In genomic region chr16:32607562-32608343, GRCm38 (mm10) we compare ENCODE assay signal across 8 mouse cellular contexts. TPM values are rescaled to one million over a fixed set of nuclear protein-coding genes. Genes with fewer than 3 reads are reported as not detected.
DNase-seq lines count a peak whose midpoint lies in the region; ATAC-seq and TF ChIP-seq lines count a peak whose summit lies in the region.

No protein-coding gene starts in this region.

- H3K4me1 ChIP-seq in heart, embryonic 13.5 days: peaks cover 32% of the 10 kb centered on the region
- peaks cover 11 to 20% of the 10 kb centered on the region in 2 experiments for H3K4me1 ChIP-seq in MEL (ENCODE audit: control insufficient read depth in 1 of 2, insufficient read depth in 2 of 2, low read length in 2 of 2)
- H3K4me1 ChIP-seq in hindbrain, embryonic 14.5 days (replicated peaks; ENCODE audit: control insufficient read depth, insufficient read depth, low read length): peaks cover 20% of the 10 kb centered on the region
- peaks cover 30% of the 10 kb centered on the region for H3K4me1 ChIP-seq in midbrain, embryonic 10.5 days

- no peak for TF ChIP-seq CTCF in MEL (IDR thresholded peaks at IDR 0.05 in 2 of 3, conservative IDR thresholded peaks at IDR 0.05 in 1 of 3; ENCODE audit: control insufficient read depth in 1 of 3, insufficient read depth in 1 of 3, low read depth in 2 of 3, low read length in 3 of 3, poor library complexity in 1 of 3, severe bottlenecking in 1 of 3)

- H3K4me3 ChIP-seq in heart, embryonic 13.5 days: peak overlapping the region; percentile 92
- H3K4me3 ChIP-seq in MEL (ENCODE audit: control insufficient read depth in 1 of 2, insufficient read depth in 1 of 2, low read depth in 2 of 2, low read length in 2 of 2): peak overlapping the region; percentile 1 to 28; a peak in 3 of 4 replicates
- H3K4me3 ChIP-seq in hindbrain, embryonic 14.5 days (replicated peaks; ENCODE audit: low read length): peak overlapping the region; percentile 92; the same call in 1 of the 2 replicates
- peak overlapping the region; percentile 80 for H3K4me3 ChIP-seq in midbrain, embryonic 10.5 days

- peak overlapping the region; percentile 87 for H3K4me2 ChIP-seq in heart, embryonic 13.5 days
- peak overlapping the region; percentile 73 for H3K4me2 ChIP-seq in hindbrain, embryonic 14.5 days (replicated peaks)

- H3K36me3 ChIP-seq in heart, embryonic 13.5 days: no peaks in the 10 kb centered on the region
- H3K36me3 ChIP-seq in MEL (ENCODE audit: control insufficient read depth in 1 of 2, insufficient read depth in 2 of 2, low read length in 2 of 2): peaks cover 4 to 20% of the 10 kb centered on the region in 2 experiments; a peak in 3 of 4 replicates
- H3K36me3 ChIP-seq in hindbrain, embryonic 14.5 days (replicated peaks; ENCODE audit: control insufficient read depth, insufficient read depth): no peaks in the 10 kb centered on the region
- H3K36me3 ChIP-seq in midbrain, embryonic 10.5 days: peaks cover under 1% of the 10 kb centered on the region; the same call in 1 of the 2 replicates

- H3K27me3 ChIP-seq in heart, embryonic 13.5 days (replicated peaks): no peaks in the 10 kb centered on the region
- H3K27me3 ChIP-seq in MEL (ENCODE audit: control insufficient read depth in 1 of 2, insufficient read depth in 2 of 2, low read length in 2 of 2): no peaks in the 10 kb centered on the region; a peak in 2 of 4 replicates
- H3K27me3 ChIP-seq in hindbrain, embryonic 14.5 days (ENCODE audit: control insufficient read depth, insufficient read depth, low read length): no peaks in the 10 kb centered on the region
- peaks cover 23% of the 10 kb centered on the region for H3K27me3 ChIP-seq in midbrain, embryonic 10.5 days (ENCODE audit: low read depth, poor library complexity, severe bottlenecking)

- TF ChIP-seq POLR2A in MEL (IDR thresholded peaks at IDR 0.05; ENCODE audit: control insufficient read depth in 1 of 2, insufficient read depth in 1 of 2, low read depth in 1 of 2, low read length in 2 of 2, poor library complexity in 1 of 2): no peak

- intact Hi-C loops in heart, postnatal 36 days (cut with DNase I): loop anchor here (2.0 to 5.0 kb wide), 2 partner anchors 80 to 99 kb away; no protein-coding TSS in a partner anchor
- intact Hi-C loops in left cerebral cortex, postnatal 4 days (cut with DNase I): no loop called here

- ATAC-seq in heart, embryonic 13.5 days (ENCODE audit: extremely low read depth, insufficient number of reproducible peaks, low FRiP score, low TSS enrichment): no peak
- ATAC-seq in hindbrain, embryonic 14.5 days (ENCODE audit: low FRiP score): no peak
- ATAC-seq in inflammation-experienced regulatory T-cells, adult 6 months: no peak

- DNase-seq in heart, postnatal 36 days: no peak
- peak; percentile 65 for DNase-seq in MEL (ENCODE audit: low read depth, low spot score)
- no peak for DNase-seq in hindbrain, embryonic 14.5 days (ENCODE audit: low spot score)
- DNase-seq in midbrain, embryonic 10.5 days (ENCODE audit: low spot score): no peak
- no peak for DNase-seq in adrenal gland, adult 18-20 months (ENCODE audit: low spot score in 2 of 2)
- no peak for DNase-seq in left cerebral cortex, postnatal 4 days

- H3K9ac ChIP-seq in heart, embryonic 13.5 days: peak overlapping the region; percentile 67
- peak overlapping the region; percentile 62 for H3K9ac ChIP-seq in MEL (ENCODE audit: control insufficient read depth, low read depth, low read length, poor library complexity, severe bottlenecking)
- 0 out of 2 replicates have a peak overlapping the region, but pooled peaks have one; percentile 24 for H3K9ac ChIP-seq in hindbrain, embryonic 14.5 days

- TF ChIP-seq EP300 in MEL (IDR thresholded peaks at IDR 0.05; ENCODE audit: low read depth in 1 of 2, low read length in 2 of 2): peak; percentile 67 to 89; a peak in 3 of 4 replicates

- peaks cover 36% of the 10 kb centered on the region for H3K79me2 ChIP-seq in MEL (ENCODE audit: control insufficient read depth, insufficient read depth, low read length, poor library complexity)

- no peak for TF ChIP-seq RAD21 in MEL (IDR thresholded peaks at IDR 0.05; ENCODE audit: low read depth, low read length)

- WGBS in heart, embryonic 13.5 days: 39% methylated on average over 7 of the region's 7 CpGs
- 64% methylated on average over 7 of the region's 7 CpGs for WGBS in hindbrain, embryonic 14.5 days
- 65% methylated on average over 7 of the region's 7 CpGs for WGBS in midbrain, embryonic 10.5 days

- H3K9me3 ChIP-seq in heart, embryonic 13.5 days: no peaks in the 10 kb centered on the region
- H3K9me3 ChIP-seq in MEL (replicated peaks; ENCODE audit: insufficient read depth, low read length): no peaks in the 10 kb centered on the region
- no peaks in the 10 kb centered on the region for H3K9me3 ChIP-seq in hindbrain, embryonic 14.5 days (ENCODE audit: control insufficient read depth, low read length)
- no peaks in the 10 kb centered on the region for H3K9me3 ChIP-seq in midbrain, embryonic 10.5 days (replicated peaks)

- peak overlapping the region; percentile 97 for H3K27ac ChIP-seq in heart, embryonic 13.5 days (replicated peaks)
- peak overlapping the region; percentile 81 for H3K27ac ChIP-seq in MEL (ENCODE audit: control insufficient read depth, low read depth, low read length)
- H3K27ac ChIP-seq in hindbrain, embryonic 14.5 days: 0 out of 2 replicates have a peak overlapping the region, but pooled peaks have one; percentile 14
- H3K27ac ChIP-seq in midbrain, embryonic 10.5 days (replicated peaks): peak overlapping the region; percentile 96

TF ChIP-seq in MEL, 35 proteins besides CTCF, POLR2A, EP300 and RAD21:
- TF ChIP-seq MEF2A (IDR thresholded peaks at IDR 0.05; ENCODE audit: extremely low read depth, insufficient replicate concordance, low read depth, low read length, poor library complexity, severe bottlenecking): 0 out of 2 replicates have a peak, but pooled peaks have one; percentile 22
- no peak for TF ChIP-seq POLR2AphosphoS5 (IDR thresholded peaks at IDR 0.05; ENCODE audit: borderline replicate concordance, low read depth, low read length)
- peak; percentile 66; the same call in 1 of the 2 replicates for TF ChIP-seq ETS1 (IDR thresholded peaks at IDR 0.05; ENCODE audit: low read depth, low read length)
- TF ChIP-seq NELFE (IDR thresholded peaks at IDR 0.05; ENCODE audit: low read depth, low read length): no peak
- TF ChIP-seq ZMIZ1 (IDR thresholded peaks at IDR 0.05; ENCODE audit: low read depth, low read length): no peak
- TF ChIP-seq USF1 (IDR thresholded peaks at IDR 0.05; ENCODE audit: low read depth, low read length): no peak
- peak; percentile 78 for TF ChIP-seq TCF12 (IDR thresholded peaks at IDR 0.05; ENCODE audit: low read depth, low read length)
- TF ChIP-seq RCOR1 (IDR thresholded peaks at IDR 0.05; ENCODE audit: low read depth, low read length): peak; percentile 5; the same call in 1 of the 2 replicates
- peak; percentile 58; the same call in 1 of the 2 replicates for TF ChIP-seq MYB (IDR thresholded peaks at IDR 0.05; ENCODE audit: low read depth, low read length)
- TF ChIP-seq GATA1 (IDR thresholded peaks at IDR 0.05; ENCODE audit: low read depth, low read length): peak; percentile 63
- TF ChIP-seq SIN3A (IDR thresholded peaks at IDR 0.05; ENCODE audit: low read length): 0 out of 2 replicates have a peak, but pooled peaks have one; percentile 31
- TF ChIP-seq HCFC1 (IDR thresholded peaks at IDR 0.05; ENCODE audit: low read depth, low read length): no peak
- peak; percentile 81 for TF ChIP-seq ZNF384 (IDR thresholded peaks at IDR 0.05; ENCODE audit: low read depth, low read length)
- no peak for TF ChIP-seq TBP (IDR thresholded peaks at IDR 0.05; ENCODE audit: low read depth, low read length)
- TF ChIP-seq TAL1 (IDR thresholded peaks at IDR 0.05; ENCODE audit: low read length): peak; percentile 49
- no peak for TF ChIP-seq POLR2AphosphoS2 (IDR thresholded peaks at IDR 0.05; ENCODE audit: low read length)
- 0 out of 2 replicates have a peak, but pooled peaks have one; percentile 31 for TF ChIP-seq BHLHE40 (IDR thresholded peaks at IDR 0.05; ENCODE audit: borderline replicate concordance, low read depth, low read length)
- TF ChIP-seq JUND (IDR thresholded peaks at IDR 0.05; ENCODE audit: low read depth, low read length): 0 out of 2 replicates have a peak, but pooled peaks have one; percentile 16
- TF ChIP-seq KAT2A (conservative IDR thresholded peaks at IDR 0.05; ENCODE audit: low read depth, low read length): no peak; the same call in 1 of the 2 replicates
- no peak for TF ChIP-seq SMC3 (IDR thresholded peaks at IDR 0.05; ENCODE audit: low read depth, low read length)
- no peak for TF ChIP-seq ZKSCAN1 (IDR thresholded peaks at IDR 0.05; ENCODE audit: low read depth, low read length)
TF ChIP-seq in MEL: peak in this region for 11.

RNA-seq across cellular contexts. Expression of gene Tfrc, which starts 1.0 kb away (rescaled TPM):
- 32.7 and 34.7 TPM in 2 replicates for polyA plus RNA-seq in heart, embryonic 13.5 days (2015; fragmentation: Nextera tagmentation; extraction: Ambion mirVana)
- 100 to 1,000 TPM in 1 of 2 experiments, 10 to 100 TPM in 1; 55.9 to 114 TPM for total RNA-seq in heart, postnatal 36 days (2021)
- total RNA-seq in MEL (2012; rRNA removed): 156 and 234 TPM in 2 replicates
- 100 to 1,000 TPM in 1 of 2 experiments, 10 to 100 TPM in 1; 90.9 to 106 TPM for polyA plus RNA-seq in MEL (2012; ENCODE audit: insufficient read depth in 1 of 2, insufficient read length in 2 of 2, low read depth in 1 of 2, low replicate concordance in 2 of 2, missing spikeins in 1 of 2)
- polyA plus RNA-seq in hindbrain, embryonic 14.5 days (2014; fragmentation: Nextera tagmentation; extraction: Ambion mirVana): 54.0 and 65.1 TPM in 2 replicates
- polyA plus RNA-seq in midbrain, embryonic 10.5 days (2016; fragmentation: Nextera tagmentation; extraction: Ambion mirVana): 68.7 and 71.9 TPM in 2 replicates
- 10 to 100 TPM; 19.8 to 34.3 TPM for total RNA-seq in adrenal gland, adult 18-20 months (2021)
- 10 to 100 TPM; 15.9 to 22.7 (median 17.9) TPM for polyA plus RNA-seq in inflammation-experienced regulatory T-cells, adult 6 months (2017; shearing (Covaris generic))
- 10 to 100 TPM; 77.2 to 90.3 TPM for total RNA-seq in left cerebral cortex, postnatal 4 days (2021)

RNA-seq across cellular contexts. Expression of gene Tnk2, which starts 35.9 kb away (rescaled TPM):
- 7.1 and 8.7 TPM in 2 replicates for polyA plus RNA-seq in heart, embryonic 13.5 days (2015; fragmentation: Nextera tagmentation; extraction: Ambion mirVana)
- total RNA-seq in heart, postnatal 36 days (2021): 10 to 100 TPM; 18.0 to 19.8 TPM
- 30.3 and 34.8 TPM in 2 replicates for total RNA-seq in MEL (2012; rRNA removed)
- 10 to 100 TPM in 1 of 2 experiments, not detected in 1; 77.0 TPM for polyA plus RNA-seq in MEL (2012; ENCODE audit: insufficient read depth in 1 of 2, insufficient read length in 2 of 2, low read depth in 1 of 2, low replicate concordance in 2 of 2, missing spikeins in 1 of 2)
- polyA plus RNA-seq in hindbrain, embryonic 14.5 days (2014; fragmentation: Nextera tagmentation; extraction: Ambion mirVana): 17.4 and 20.0 TPM in 2 replicates
- 8.4 and 9.8 TPM in 2 replicates for polyA plus RNA-seq in midbrain, embryonic 10.5 days (2016; fragmentation: Nextera tagmentation; extraction: Ambion mirVana)
- 10 to 100 TPM; 29.9 to 33.1 TPM for total RNA-seq in adrenal gland, adult 18-20 months (2021)
- polyA plus RNA-seq in inflammation-experienced regulatory T-cells, adult 6 months (2017; shearing (Covaris generic)): 10 to 100 TPM in 1 of 3 experiments, 1 to 10 TPM in 2; 7.2 to 10.1 (median 8.6) TPM
- 10 to 100 TPM; 84.7 to 99.6 TPM for total RNA-seq in left cerebral cortex, postnatal 4 days (2021)

Comparison
In these comparisons a context has a peak if more than half of its experiments do, and no peak if none do; other contexts are left out.
1. H3K27ac ChIP-seq: peak in every context shown above with its lines; median percentile 97 in heart, embryonic 13.5 days; 96 in midbrain, embryonic 10.5 days; 81 in MEL; 14 in hindbrain, embryonic 14.5 days.
2. H3K4me3 ChIP-seq: peak in every context shown above with its lines; median percentile 92 in heart, embryonic 13.5 days; 92 in hindbrain, embryonic 14.5 days; 80 in midbrain, embryonic 10.5 days; 14 in MEL.